Mouse (Mus musculus): ENCODE results near the gene Negr1. TPM values are rescaled to one million over a fixed set of nuclear protein-coding genes. Genes with fewer than 3 reads are reported as not detected.

Negr1 gene
- total and polyA plus RNA-seq, 3 experiments, result 0.65 to 1.1 (median 1.1) TPM

DNA sequence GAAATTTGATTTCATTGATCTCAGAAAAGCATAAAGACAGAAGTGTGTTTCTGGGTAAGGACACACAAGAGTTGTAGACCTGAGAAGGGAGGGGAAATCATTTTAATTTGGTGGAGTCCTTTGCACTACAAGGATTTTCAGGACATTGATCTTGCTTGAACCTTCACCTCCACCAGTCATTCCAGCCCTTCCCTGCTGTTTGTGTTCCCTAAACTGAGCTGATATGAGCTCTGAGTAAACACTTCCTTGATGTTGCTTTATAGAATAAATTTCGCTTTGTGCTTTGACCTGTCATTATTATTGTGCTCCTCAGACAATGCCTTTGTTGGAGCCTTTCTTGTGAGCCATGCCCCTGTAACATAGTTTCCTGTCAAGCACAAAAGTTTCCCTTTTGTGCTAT lies 335.0 kb downstream of the Negr1 start:
- H3K4me3 ChIP-seq, result no peak overlapping the region
- intact Hi-C loops (cut with DNase I), result no loop called here
- no peak overlapping the region for H3K27ac ChIP-seq
- DNase-seq, result no peak
- 38% methylated on average over 1 of the region's 1 CpGs for WGBS
- no peaks in the 10 kb centered on the region for H3K36me3 ChIP-seq (ENCODE audit: control insufficient read depth, insufficient read depth, low read length)
- H3K9ac ChIP-seq (ENCODE audit: low read depth, low read length), result no peak overlapping the region
- no peaks in the 10 kb centered on the region for H3K27me3 ChIP-seq (ENCODE audit: control insufficient read depth, insufficient read depth, low read length)
- no peak for TF ChIP-seq CTCF (IDR thresholded peaks at IDR 0.05)
- H3K4me1 ChIP-seq (ENCODE audit: control insufficient read depth, insufficient read depth, low read length), result no peaks in the 10 kb centered on the region
- no peaks in the 10 kb centered on the region for H3K79me2 ChIP-seq (replicated peaks; ENCODE audit: control insufficient read depth, insufficient read depth, low read length)

DNA sequence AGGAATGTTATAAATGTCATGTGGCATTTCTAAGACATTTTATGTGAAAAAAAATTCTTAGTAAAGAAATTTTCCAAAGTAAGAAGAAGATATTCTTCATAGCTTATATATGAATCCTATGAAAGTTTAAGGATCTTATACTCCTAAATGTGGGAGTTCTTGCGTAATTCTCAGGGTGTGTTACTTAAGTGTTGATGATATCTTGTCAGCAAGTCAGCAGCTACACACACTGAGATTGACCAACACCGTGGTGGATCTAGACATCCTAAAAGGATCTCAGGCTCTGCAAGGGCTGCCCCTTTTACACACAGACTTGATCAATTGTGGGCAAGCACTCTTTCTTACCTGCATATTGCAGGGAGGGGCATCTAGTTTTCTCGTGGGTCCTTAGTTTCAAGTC lies 339.5 kb downstream of the Negr1 start:
- no peak overlapping the region for H3K4me3 ChIP-seq
- 68% methylated on average over 3 of the region's 3 CpGs for WGBS
- no peaks in the 10 kb centered on the region for H3K4me1 ChIP-seq (ENCODE audit: control insufficient read depth, insufficient read depth, low read length)
- TF ChIP-seq CTCF (IDR thresholded peaks at IDR 0.05), result no peak
- TF ChIP-seq POLR2A (IDR thresholded peaks at IDR 0.05; ENCODE audit: insufficient read depth, low read depth, low read length), result no peak
- TF ChIP-seq EP300 (IDR thresholded peaks at IDR 0.05; ENCODE audit: insufficient read depth, low read depth, low read length), result no peak
- no peak overlapping the region for H3K9ac ChIP-seq (ENCODE audit: low read depth, low read length)
- H3K36me3 ChIP-seq (ENCODE audit: control insufficient read depth, insufficient read depth, low read length), result no peaks in the 10 kb centered on the region
- intact Hi-C loops (cut with DNase I), result no loop called here
- H3K27ac ChIP-seq, result no peak overlapping the region
- no peaks in the 10 kb centered on the region for H3K27me3 ChIP-seq (ENCODE audit: control insufficient read depth, insufficient read depth, low read length)
- no peaks in the 10 kb centered on the region for H3K79me2 ChIP-seq (replicated peaks; ENCODE audit: control insufficient read depth, insufficient read depth, low read length)
- DNase-seq, result no peak

DNA sequence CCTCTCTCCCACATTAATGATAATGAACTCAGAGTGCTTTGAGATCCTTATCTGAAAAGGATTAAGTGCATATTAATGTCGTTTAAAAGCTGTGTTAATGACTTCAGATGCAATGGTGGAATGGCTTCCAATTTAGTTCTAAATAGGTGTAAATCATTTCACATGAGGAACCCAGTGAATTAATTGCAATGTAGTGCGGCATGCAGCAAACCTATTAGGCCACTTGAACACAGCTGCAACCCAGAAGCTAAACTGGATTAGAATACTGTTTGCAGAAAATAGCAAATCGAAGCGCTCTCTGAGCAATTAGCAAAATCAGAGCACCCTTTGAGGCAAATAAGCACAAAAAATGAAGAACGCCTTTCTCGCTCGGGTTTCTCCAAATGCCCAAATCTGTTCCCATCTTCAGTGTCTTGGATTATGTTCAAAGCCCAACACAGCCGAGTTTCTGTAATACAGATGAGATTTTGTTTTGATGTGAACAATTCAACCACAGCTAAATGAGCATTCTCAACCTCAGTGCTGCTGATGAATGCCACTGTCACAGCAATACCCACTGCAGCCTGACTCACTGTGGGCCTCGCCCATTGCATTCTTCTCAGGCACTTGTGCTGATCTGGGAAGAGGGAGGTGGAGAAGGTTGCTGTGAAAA lies 342.5 kb downstream of the Negr1 start:
- TF ChIP-seq EP300 (IDR thresholded peaks at IDR 0.05; ENCODE audit: insufficient read depth, low read depth, low read length) (no peak), CTCF (IDR thresholded peaks at IDR 0.05) (no peak), POLR2A (IDR thresholded peaks at IDR 0.05; ENCODE audit: insufficient read depth, low read depth, low read length) (no peak)
- WGBS, result 83% methylated on average over 9 of the region's 9 CpGs
- no peaks in the 10 kb centered on the region for H3K79me2 ChIP-seq (replicated peaks; ENCODE audit: control insufficient read depth, insufficient read depth, low read length)

DNA sequence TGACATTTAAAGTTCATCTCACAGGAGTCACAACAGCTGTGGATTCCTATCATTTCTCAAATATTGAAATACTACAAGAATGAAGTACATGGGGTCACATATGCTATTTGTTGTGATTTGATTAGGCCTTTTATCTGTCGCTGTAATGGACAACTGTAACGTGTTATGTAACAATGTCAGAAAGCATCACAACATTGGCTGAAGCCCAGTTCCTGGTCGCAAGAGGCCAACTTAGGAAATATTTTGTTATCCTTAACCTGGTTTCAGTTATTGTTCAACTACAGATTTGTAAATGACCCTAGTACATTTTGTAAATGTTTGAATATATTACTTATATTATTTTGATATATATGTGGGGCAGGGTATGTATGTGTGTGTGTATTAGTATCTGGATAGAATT lies 351.2 kb downstream of the Negr1 start:
- WGBS, result 65% methylated on average over 3 of the region's 3 CpGs
- no peak overlapping the region for H3K27ac ChIP-seq
- no peak overlapping the region for H3K9ac ChIP-seq (ENCODE audit: low read depth, low read length)
- intact Hi-C loops (cut with DNase I), result no loop called here
- H3K4me1 ChIP-seq (ENCODE audit: control insufficient read depth, insufficient read depth, low read length), result no peaks in the 10 kb centered on the region
- no peaks in the 10 kb centered on the region for H3K79me2 ChIP-seq (replicated peaks; ENCODE audit: control insufficient read depth, insufficient read depth, low read length)
- no peak overlapping the region for H3K4me3 ChIP-seq
- no peaks in the 10 kb centered on the region for H3K36me3 ChIP-seq (ENCODE audit: control insufficient read depth, insufficient read depth, low read length)
- TF ChIP-seq EP300 (IDR thresholded peaks at IDR 0.05; ENCODE audit: insufficient read depth, low read depth, low read length), result no peak
- TF ChIP-seq CTCF (IDR thresholded peaks at IDR 0.05), result no peak
- no peak for TF ChIP-seq POLR2A (IDR thresholded peaks at IDR 0.05; ENCODE audit: insufficient read depth, low read depth, low read length)
- DNase-seq, result no peak
- no peaks in the 10 kb centered on the region for H3K27me3 ChIP-seq (ENCODE audit: control insufficient read depth, insufficient read depth, low read length)

More for the DNA sequence above, 342.5 kb downstream of the Negr1 start:
- intact Hi-C loops (cut with DNase I), result no loop called here
- no peak overlapping the region for H3K4me3 ChIP-seq
- no peak overlapping the region for H3K27ac ChIP-seq
- no peak for DNase-seq
- no peaks in the 10 kb centered on the region for H3K27me3 ChIP-seq (ENCODE audit: control insufficient read depth, insufficient read depth, low read length)
- H3K36me3 ChIP-seq (ENCODE audit: control insufficient read depth, insufficient read depth, low read length), result no peaks in the 10 kb centered on the region
- H3K4me1 ChIP-seq (ENCODE audit: control insufficient read depth, insufficient read depth, low read length), result no peaks in the 10 kb centered on the region
- no peak overlapping the region for H3K9ac ChIP-seq (ENCODE audit: low read depth, low read length)

DNA sequence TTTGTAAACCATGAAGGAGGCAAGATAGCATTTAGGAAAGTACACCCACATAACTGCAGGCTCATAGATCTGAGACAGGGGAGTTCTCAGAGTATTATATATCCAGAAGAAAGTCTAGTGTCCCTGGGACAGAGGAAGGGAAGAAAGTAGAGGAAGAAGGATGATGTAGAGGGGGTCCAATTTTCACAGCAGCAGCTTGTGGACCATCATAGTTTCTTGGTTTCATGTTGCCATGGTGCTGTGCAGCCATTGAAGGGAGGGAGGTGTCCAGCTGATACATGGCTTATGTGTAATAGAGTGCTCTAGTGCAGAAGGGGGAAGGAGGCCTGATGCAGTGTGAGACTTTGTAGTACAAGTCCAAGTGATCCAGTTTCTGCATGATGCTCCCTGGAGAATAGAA lies 359.8 kb downstream of the Negr1 start:
- intact Hi-C loops (cut with DNase I), result no loop called here

DNA sequence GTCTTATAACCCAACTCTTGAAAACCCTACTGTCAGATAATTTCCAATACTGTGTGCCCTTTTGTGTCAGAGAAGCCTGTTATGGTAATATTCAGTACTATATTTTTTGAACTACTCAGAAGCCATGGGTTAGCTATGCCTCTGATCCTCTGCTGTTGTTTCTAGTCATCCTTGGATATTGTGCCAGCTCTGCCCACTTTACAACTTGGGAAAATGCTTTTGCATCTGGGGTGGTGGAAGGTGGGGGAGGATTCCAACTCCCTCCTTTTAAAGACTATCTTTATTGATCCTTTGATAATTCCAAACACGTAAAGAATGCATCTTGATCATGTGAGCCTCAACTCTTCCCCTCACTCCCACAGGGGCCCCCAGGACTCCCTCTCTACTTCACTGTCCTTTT lies 361.6 kb downstream of the Negr1 start:
- no peak overlapping the region for H3K4me3 ChIP-seq
- no peaks in the 10 kb centered on the region for H3K4me1 ChIP-seq (ENCODE audit: control insufficient read depth, insufficient read depth, low read length)
- no peak overlapping the region for H3K27ac ChIP-seq
- WGBS, result 45% methylated on average over 1 of the region's 1 CpGs
- no peaks in the 10 kb centered on the region for H3K79me2 ChIP-seq (replicated peaks; ENCODE audit: control insufficient read depth, insufficient read depth, low read length)
- no peaks in the 10 kb centered on the region for H3K27me3 ChIP-seq (ENCODE audit: control insufficient read depth, insufficient read depth, low read length)
- no peak overlapping the region for H3K9ac ChIP-seq (ENCODE audit: low read depth, low read length)
- intact Hi-C loops (cut with DNase I), result no loop called here
- no peaks in the 10 kb centered on the region for H3K36me3 ChIP-seq (ENCODE audit: control insufficient read depth, insufficient read depth, low read length)
- TF ChIP-seq POLR2A (IDR thresholded peaks at IDR 0.05; ENCODE audit: insufficient read depth, low read depth, low read length), result no peak
- TF ChIP-seq EP300 (IDR thresholded peaks at IDR 0.05; ENCODE audit: insufficient read depth, low read depth, low read length), result no peak
- TF ChIP-seq CTCF (IDR thresholded peaks at IDR 0.05), result no peak
- DNase-seq, result no peak

More for the DNA sequence above, 359.8 kb downstream of the Negr1 start:
- no peaks in the 10 kb centered on the region for H3K36me3 ChIP-seq (ENCODE audit: control insufficient read depth, insufficient read depth, low read length)
- H3K27me3 ChIP-seq (ENCODE audit: control insufficient read depth, insufficient read depth, low read length), result no peaks in the 10 kb centered on the region
- no peaks in the 10 kb centered on the region for H3K4me1 ChIP-seq (ENCODE audit: control insufficient read depth, insufficient read depth, low read length)
- DNase-seq, result no peak
- no peak overlapping the region for H3K4me3 ChIP-seq
- no peak for TF ChIP-seq POLR2A (IDR thresholded peaks at IDR 0.05; ENCODE audit: insufficient read depth, low read depth, low read length)
- no peak for TF ChIP-seq CTCF (IDR thresholded peaks at IDR 0.05)
- TF ChIP-seq EP300 (IDR thresholded peaks at IDR 0.05; ENCODE audit: insufficient read depth, low read depth, low read length), result no peak
- H3K9ac ChIP-seq (ENCODE audit: low read depth, low read length), result no peak overlapping the region
- no peak overlapping the region for H3K27ac ChIP-seq
- no peaks in the 10 kb centered on the region for H3K79me2 ChIP-seq (replicated peaks; ENCODE audit: control insufficient read depth, insufficient read depth, low read length)

Measured in heart, adult 2 months (tissue).